Mouse (Mus musculus): Measurements from ENCODE around the gene Ibtk. TPM values are rescaled to one million over a fixed set of nuclear protein-coding genes. Genes with fewer than 3 reads are reported as not detected.

Gene Ibtk
- total RNA-seq, 1 experiment: 32.8 TPM

GRCm38 (mm10) chr9:85742107-85742506, 7.0 kb downstream of the Ibtk start:
- DNase-seq (ENCODE audit: low read depth, low spot score): no peak
- Histone ChIP-seq H3K4me3 (ENCODE audit: insufficient read depth in 1 of 2, low read depth in 1 of 2, low read length in 2 of 2, poor library complexity in 1 of 2, severe bottlenecking in 1 of 2) (no peak overlapping the region), H3K36me3 (ENCODE audit: control insufficient read depth, insufficient read depth, low read length, poor library complexity, severe bottlenecking) (peaks cover 8% of the 10 kb centered on the region), H3K27ac (ENCODE audit: insufficient read depth, low read depth, low read length, poor library complexity, severe bottlenecking) (no peak overlapping the region), H3K4me1 (ENCODE audit: control insufficient read depth in 2 of 2, insufficient read depth in 2 of 2, low read length in 2 of 2, poor library complexity in 1 of 2) (peaks cover 0 to 2% of the 10 kb centered on the region in 2 experiments; a peak in 1 of 4 replicates), H3K9ac (ENCODE audit: insufficient read depth, low read depth, low read length, poor library complexity, severe bottlenecking) (no peak overlapping the region), H3K9me3 (ENCODE audit: control insufficient read depth, insufficient read depth, low read depth, low read length) (no peaks in the 10 kb centered on the region)
- TF ChIP-seq ZNF384 (IDR thresholded peaks at IDR 0.05; ENCODE audit: low read depth, low read length) (no peak), MAFK (IDR thresholded peaks at IDR 0.05; ENCODE audit: insufficient read depth, low read depth, low read length) (no peak), CHD2 (IDR thresholded peaks at IDR 0.05; ENCODE audit: low read depth, low read length) (no peak), HCFC1 (IDR thresholded peaks at IDR 0.05; ENCODE audit: borderline replicate concordance, insufficient read depth, low read length) (no peak), ZC3H11A (IDR thresholded peaks at IDR 0.05; ENCODE audit: borderline replicate concordance, low read depth, low read length) (no peak)
- in situ Hi-C loops (cut with MboI; ENCODE audit: low sequenced_read_pairs in 2 of 2, unreplicated experiment in 2 of 2): no loop called here

GRCm38 (mm10) chr9:85739279-85739678, 9.9 kb downstream of the Ibtk start:
- no peak for DNase-seq (ENCODE audit: low read depth, low spot score)
- no peak overlapping the region for H3K27ac ChIP-seq (ENCODE audit: insufficient read depth, low read depth, low read length, poor library complexity, severe bottlenecking)
- no peak overlapping the region for H3K9ac ChIP-seq (ENCODE audit: insufficient read depth, low read depth, low read length, poor library complexity, severe bottlenecking)
- in situ Hi-C loops (cut with MboI; ENCODE audit: low sequenced_read_pairs in 2 of 2, unreplicated experiment in 2 of 2): no loop called here
- H3K36me3 ChIP-seq (ENCODE audit: control insufficient read depth, insufficient read depth, low read length, poor library complexity, severe bottlenecking): peaks cover 17% of the 10 kb centered on the region
- no peak overlapping the region for H3K4me3 ChIP-seq (ENCODE audit: insufficient read depth in 1 of 2, low read depth in 1 of 2, low read length in 2 of 2, poor library complexity in 1 of 2, severe bottlenecking in 1 of 2)
- H3K9me3 ChIP-seq (ENCODE audit: control insufficient read depth, insufficient read depth, low read depth, low read length): no peaks in the 10 kb centered on the region
- H3K4me1 ChIP-seq (ENCODE audit: control insufficient read depth in 2 of 2, insufficient read depth in 2 of 2, low read length in 2 of 2, poor library complexity in 1 of 2): peaks cover 0 to 4% of the 10 kb centered on the region in 2 experiments; a peak in 1 of 4 replicates
- no peak for TF ChIP-seq HCFC1 (IDR thresholded peaks at IDR 0.05; ENCODE audit: borderline replicate concordance, insufficient read depth, low read length)
- TF ChIP-seq ZNF384 (IDR thresholded peaks at IDR 0.05; ENCODE audit: low read depth, low read length): no peak
- TF ChIP-seq ZC3H11A (IDR thresholded peaks at IDR 0.05; ENCODE audit: borderline replicate concordance, low read depth, low read length): no peak
- TF ChIP-seq CHD2 (IDR thresholded peaks at IDR 0.05; ENCODE audit: low read depth, low read length): no peak
- no peak for TF ChIP-seq MAFK (IDR thresholded peaks at IDR 0.05; ENCODE audit: insufficient read depth, low read depth, low read length)

DNA sequence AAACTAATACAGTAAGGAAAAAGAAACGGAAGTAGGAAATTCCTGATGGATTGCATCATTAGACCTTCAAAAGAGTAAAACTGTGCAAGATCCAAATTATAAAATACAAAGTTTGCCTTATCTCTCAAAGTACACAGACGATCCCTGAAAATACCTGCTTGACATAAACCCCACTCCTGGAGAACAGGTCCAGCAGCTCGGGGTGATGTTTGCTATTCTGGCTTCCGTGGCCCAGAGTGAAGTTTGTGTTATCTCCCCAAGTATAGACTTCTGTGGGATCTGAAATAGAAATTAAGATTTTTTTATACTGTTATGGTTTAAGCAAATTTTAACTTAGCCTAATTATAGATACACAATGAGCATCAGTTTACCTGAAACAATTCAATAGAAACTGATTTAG, 14.3 kb downstream of the Ibtk start:
- no peak overlapping the region for H3K4me3 ChIP-seq (ENCODE audit: insufficient read depth in 1 of 2, low read depth in 1 of 2, low read length in 2 of 2, poor library complexity in 1 of 2, severe bottlenecking in 1 of 2)
- in situ Hi-C loops (cut with MboI; ENCODE audit: low sequenced_read_pairs in 2 of 2, unreplicated experiment in 2 of 2): no loop called here
- peaks cover 18% of the 10 kb centered on the region for H3K36me3 ChIP-seq (ENCODE audit: control insufficient read depth, insufficient read depth, low read length, poor library complexity, severe bottlenecking)
- DNase-seq (ENCODE audit: low read depth, low spot score): no peak
- no peak for TF ChIP-seq CHD2 (IDR thresholded peaks at IDR 0.05; ENCODE audit: low read depth, low read length)
- TF ChIP-seq ZC3H11A (IDR thresholded peaks at IDR 0.05; ENCODE audit: borderline replicate concordance, low read depth, low read length): no peak
- no peak for TF ChIP-seq MAFK (IDR thresholded peaks at IDR 0.05; ENCODE audit: insufficient read depth, low read depth, low read length)
- no peak for TF ChIP-seq HCFC1 (IDR thresholded peaks at IDR 0.05; ENCODE audit: borderline replicate concordance, insufficient read depth, low read length)
- TF ChIP-seq ZNF384 (IDR thresholded peaks at IDR 0.05; ENCODE audit: low read depth, low read length): no peak
- H3K9me3 ChIP-seq (ENCODE audit: control insufficient read depth, insufficient read depth, low read depth, low read length): no peaks in the 10 kb centered on the region
- 0 out of 4 replicates have a peak, but pooled peaks cover 0 to 2% of the 10 kb centered on the region in 2 experiments for H3K4me1 ChIP-seq (ENCODE audit: control insufficient read depth in 2 of 2, insufficient read depth in 2 of 2, low read length in 2 of 2, poor library complexity in 1 of 2)
- no peak overlapping the region for H3K27ac ChIP-seq (ENCODE audit: insufficient read depth, low read depth, low read length, poor library complexity, severe bottlenecking)
- H3K9ac ChIP-seq (ENCODE audit: insufficient read depth, low read depth, low read length, poor library complexity, severe bottlenecking): no peak overlapping the region

GRCm38 (mm10) chr9:85724078-85724477, 25.1 kb downstream of the Ibtk start:
- H3K36me3 ChIP-seq (ENCODE audit: control insufficient read depth, insufficient read depth, low read length, poor library complexity, severe bottlenecking): peaks cover 31% of the 10 kb centered on the region
- in situ Hi-C loops (cut with MboI; ENCODE audit: low sequenced_read_pairs in 2 of 2, unreplicated experiment in 2 of 2): no loop called here
- no peak for TF ChIP-seq ZNF384 (IDR thresholded peaks at IDR 0.05; ENCODE audit: low read depth, low read length)
- no peak for TF ChIP-seq HCFC1 (IDR thresholded peaks at IDR 0.05; ENCODE audit: borderline replicate concordance, insufficient read depth, low read length)

GRCm38 (mm10) chr9:85717336-85717735, 31.8 kb downstream of the Ibtk start:
- in situ Hi-C loops (cut with MboI; ENCODE audit: low sequenced_read_pairs in 2 of 2, unreplicated experiment in 2 of 2): no loop called here
- Histone ChIP-seq H3K9me3 (ENCODE audit: control insufficient read depth, insufficient read depth, low read depth, low read length) (no peaks in the 10 kb centered on the region), H3K36me3 (ENCODE audit: control insufficient read depth, insufficient read depth, low read length, poor library complexity, severe bottlenecking) (peaks cover 35% of the 10 kb centered on the region), H3K4me3 (ENCODE audit: insufficient read depth in 1 of 2, low read depth in 1 of 2, low read length in 2 of 2, poor library complexity in 1 of 2, severe bottlenecking in 1 of 2) (no peak overlapping the region), H3K9ac (ENCODE audit: insufficient read depth, low read depth, low read length, poor library complexity, severe bottlenecking) (no peak overlapping the region), H3K27ac (ENCODE audit: insufficient read depth, low read depth, low read length, poor library complexity, severe bottlenecking) (no peak overlapping the region), H3K4me1 (ENCODE audit: control insufficient read depth in 2 of 2, insufficient read depth in 2 of 2, low read length in 2 of 2, poor library complexity in 1 of 2) (no peaks in the 10 kb centered on the region)
- TF ChIP-seq ZNF384 (IDR thresholded peaks at IDR 0.05; ENCODE audit: low read depth, low read length) (no peak), ZC3H11A (IDR thresholded peaks at IDR 0.05; ENCODE audit: borderline replicate concordance, low read depth, low read length) (no peak), HCFC1 (IDR thresholded peaks at IDR 0.05; ENCODE audit: borderline replicate concordance, insufficient read depth, low read length) (no peak), CHD2 (IDR thresholded peaks at IDR 0.05; ENCODE audit: low read depth, low read length) (no peak), MAFK (IDR thresholded peaks at IDR 0.05; ENCODE audit: insufficient read depth, low read depth, low read length) (no peak)
- DNase-seq (ENCODE audit: low read depth, low spot score): no peak

More at GRCm38 (mm10) chr9:85724078-85724477, 25.1 kb downstream of the Ibtk start:
- Histone ChIP-seq H3K27ac (ENCODE audit: insufficient read depth, low read depth, low read length, poor library complexity, severe bottlenecking) (no peak overlapping the region), H3K9me3 (ENCODE audit: control insufficient read depth, insufficient read depth, low read depth, low read length) (no peaks in the 10 kb centered on the region), H3K9ac (ENCODE audit: insufficient read depth, low read depth, low read length, poor library complexity, severe bottlenecking) (no peak overlapping the region), H3K4me1 (ENCODE audit: control insufficient read depth in 2 of 2, insufficient read depth in 2 of 2, low read length in 2 of 2, poor library complexity in 1 of 2) (no peaks in the 10 kb centered on the region), H3K4me3 (ENCODE audit: insufficient read depth in 1 of 2, low read depth in 1 of 2, low read length in 2 of 2, poor library complexity in 1 of 2, severe bottlenecking in 1 of 2) (no peak overlapping the region)
- DNase-seq (ENCODE audit: low read depth, low spot score): no peak
